Mouse (Mus musculus) lung, postnatal 4 days (tissue): ENCODE results near the gene Ccdc85c.
A peak's percentile ranks its signal among the peaks of the same experiment; 100 is the strongest.

ENCODE experiments used
- DNase-seq, 2 experiments: peaks; one replicate each; pipeline ENCODE4 v3.0.0; 2021

Ccdc85c gene

DNA sequence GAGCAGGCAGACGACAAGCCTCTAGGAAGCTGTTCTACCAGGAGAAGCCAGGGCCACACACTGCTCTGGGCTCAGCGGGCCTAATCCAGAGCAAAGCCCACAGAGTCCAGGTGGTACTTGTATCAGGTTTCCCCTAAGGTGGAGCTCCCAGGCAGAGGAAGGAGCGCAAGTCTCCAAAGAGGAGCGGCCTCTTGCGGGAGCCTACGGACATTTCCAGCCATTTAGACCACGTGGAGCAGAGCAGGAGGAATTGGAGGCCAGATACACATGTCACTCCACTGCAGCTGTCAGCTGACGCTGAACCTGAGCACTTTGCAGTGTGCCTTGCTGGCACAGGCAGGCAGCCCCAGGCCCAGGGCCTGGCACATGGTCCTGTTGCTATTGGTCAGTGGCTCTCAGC, 60.1 kb downstream of the Ccdc85c start:
- no peak for DNase-seq

- DNase-seq = peak in 1 of 2 experiments; percentile 63
Observed at GRCm38 (mm10) chr12:108213090-108214041, 61.9 kb downstream of the Ccdc85c start.

DNA sequence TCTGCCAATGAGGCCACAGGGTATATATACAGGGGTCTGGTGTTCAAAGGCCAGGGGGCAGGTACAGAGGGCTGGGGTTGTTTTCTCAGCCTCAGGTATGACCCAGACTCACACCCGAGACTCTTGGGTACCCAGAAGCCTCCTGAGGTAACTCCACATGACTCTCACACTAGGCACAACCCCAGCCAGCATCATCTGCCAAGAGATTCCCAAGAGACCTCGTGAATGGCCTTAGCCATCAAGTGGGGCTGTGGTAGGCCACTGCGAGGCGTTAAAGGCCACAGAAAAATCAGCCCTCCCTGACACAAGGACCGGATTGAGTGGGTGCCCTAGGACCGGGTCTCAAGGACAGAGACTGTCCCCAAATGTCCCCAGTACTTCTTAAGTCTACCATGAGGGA, 62.7 kb downstream of the Ccdc85c start:
- no peak for DNase-seq

GRCm38 (mm10) chr12:108212071-108212470, 63.2 kb downstream of the Ccdc85c start:
- DNase-seq = peak in 1 of 2 experiments; percentile 61

DNA sequence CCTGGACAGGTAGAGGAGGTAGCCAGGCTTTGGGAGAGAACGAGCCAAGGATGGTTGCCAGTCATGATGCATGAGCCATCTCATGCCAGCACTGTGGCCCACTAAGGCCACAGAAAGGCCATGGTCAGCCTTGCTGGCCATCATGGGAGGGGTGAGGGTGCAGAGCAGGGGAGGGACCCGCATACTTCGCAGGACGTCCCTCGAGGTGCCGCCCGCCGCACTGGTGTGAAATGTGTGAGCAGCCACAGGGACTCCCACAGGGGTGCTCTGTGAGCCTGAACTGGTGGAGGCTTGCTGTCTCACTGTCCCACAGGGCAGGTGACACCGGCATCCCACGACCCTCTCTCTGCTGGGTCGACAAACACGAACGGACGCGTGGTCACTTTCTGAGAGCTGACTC, 64.6 kb downstream of the Ccdc85c start:
- peak in 1 of 2 experiments; percentile 24 for DNase-seq

DNA sequence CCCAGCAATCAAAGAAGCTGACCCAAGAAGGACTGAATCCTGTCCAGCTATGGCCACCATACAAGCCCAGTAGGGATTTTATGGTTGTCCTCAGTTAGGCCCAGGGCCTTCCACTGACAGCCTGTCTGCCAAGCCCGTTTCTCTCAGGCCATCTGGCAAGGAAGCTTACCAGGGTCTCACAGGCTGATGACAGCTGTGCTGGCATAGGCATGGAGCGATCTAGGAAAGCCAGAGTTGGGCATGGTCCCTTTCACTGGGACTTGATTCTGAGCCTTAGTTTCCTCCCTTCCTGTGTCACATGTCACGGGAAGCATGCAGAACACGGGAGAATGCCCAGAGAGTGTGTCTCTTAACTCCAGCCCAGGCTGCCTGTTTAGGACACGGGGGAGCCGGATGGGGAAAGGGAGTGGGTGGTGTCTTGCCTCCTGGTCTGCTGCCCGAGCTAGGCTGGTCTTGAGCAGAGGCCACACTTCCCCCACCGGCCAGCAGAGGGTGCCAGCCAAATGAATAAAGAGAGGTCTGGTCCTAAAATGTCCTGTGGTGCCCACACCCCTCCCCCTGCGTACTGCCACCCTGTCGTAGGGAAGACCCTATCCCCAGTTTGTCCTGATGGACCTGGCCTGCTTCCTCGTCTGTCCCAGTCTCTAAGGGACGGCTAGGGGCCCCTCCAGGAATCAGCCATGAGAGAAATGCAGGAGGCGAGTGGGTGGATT, 66.3 kb downstream of the Ccdc85c start:
- peak; percentile 76 to 80 for DNase-seq

GRCm38 (mm10) chr12:108208216-108208615, 67.0 kb downstream of the Ccdc85c start:
- DNase-seq = no peak

- peak; percentile 69 to 82 for DNase-seq
Observed at GRCm38 (mm10) chr12:108206641-108207040, 68.6 kb downstream of the Ccdc85c start.

DNA sequence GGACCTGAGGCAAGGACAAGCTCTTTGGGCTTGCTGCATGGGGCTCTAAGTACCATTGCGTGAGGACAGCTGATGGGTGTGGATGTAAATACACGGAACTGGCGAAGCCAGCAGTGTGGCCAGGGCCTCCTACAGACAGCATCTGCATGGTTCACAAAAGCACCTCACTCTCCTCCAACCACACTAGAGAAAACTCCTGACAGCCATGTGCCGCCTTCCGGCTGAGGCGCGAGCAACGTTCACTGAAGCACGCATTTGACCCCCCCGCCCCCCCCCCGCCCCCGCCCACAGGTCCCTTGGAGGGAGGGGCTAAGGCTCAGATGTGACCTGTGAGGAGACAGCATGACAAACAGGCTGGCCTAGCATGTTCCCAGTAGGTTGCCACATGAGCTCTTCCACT, 70.2 kb downstream of the Ccdc85c start:
- no peak for DNase-seq

DNA sequence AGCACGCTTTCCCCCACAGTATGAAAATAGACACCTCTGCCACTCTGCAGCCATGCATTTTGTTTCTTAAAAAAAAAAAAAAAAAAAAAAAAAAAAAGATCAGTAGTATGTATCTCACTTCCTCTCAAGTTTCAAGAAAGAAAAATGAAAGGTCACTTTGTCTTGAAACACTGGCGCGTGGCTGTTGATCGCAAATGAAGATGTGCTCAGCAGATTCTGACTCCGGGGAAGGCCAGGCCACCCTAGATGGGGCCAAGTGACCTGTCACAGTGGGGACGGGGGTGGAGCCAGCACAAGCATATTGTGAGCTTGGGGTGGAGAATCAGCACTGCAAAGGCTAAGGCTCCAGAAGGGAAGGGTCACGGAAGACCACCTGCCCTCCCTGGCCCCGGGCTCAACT, 71.3 kb downstream of the Ccdc85c start:
- DNase-seq = no peak

- peak in 1 of 2 experiments; percentile 6 for DNase-seq
Observed at GRCm38 (mm10) chr12:108200094-108200493, 75.1 kb downstream of the Ccdc85c start.

- peak in 1 of 2 experiments; percentile 32 for DNase-seq
Observed at GRCm38 (mm10) chr12:108198447-108198846, 76.8 kb downstream of the Ccdc85c start.

DNA sequence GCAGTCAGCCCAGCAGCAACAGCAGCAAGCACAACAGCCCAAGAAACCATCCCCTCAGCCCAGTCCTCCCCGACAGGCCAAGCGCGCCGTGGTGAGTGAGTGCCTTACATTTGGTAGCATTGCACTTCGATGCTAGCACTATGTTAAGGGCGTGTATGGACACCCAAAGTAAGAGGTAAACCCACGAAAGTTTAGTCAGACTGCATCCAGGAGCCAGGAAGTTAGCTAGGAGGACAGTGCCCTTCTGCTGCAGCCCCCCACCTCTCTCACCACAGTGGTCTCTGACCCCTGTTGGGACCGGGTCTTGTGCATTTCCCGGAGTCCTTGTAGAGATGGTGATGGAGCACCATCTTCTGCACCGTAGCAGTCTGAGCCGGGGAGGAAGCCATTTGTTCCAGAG, 79.5 kb downstream of the Ccdc85c start:
- DNase-seq = peak in 1 of 2 experiments; percentile 16

GRCm38 (mm10) chr12:108193878-108194277, 81.3 kb downstream of the Ccdc85c start:
- DNase-seq = no peak

GRCm38 (mm10) chr12:108187541-108188091, 87.6 kb downstream of the Ccdc85c start:
- DNase-seq = no peak

DNA sequence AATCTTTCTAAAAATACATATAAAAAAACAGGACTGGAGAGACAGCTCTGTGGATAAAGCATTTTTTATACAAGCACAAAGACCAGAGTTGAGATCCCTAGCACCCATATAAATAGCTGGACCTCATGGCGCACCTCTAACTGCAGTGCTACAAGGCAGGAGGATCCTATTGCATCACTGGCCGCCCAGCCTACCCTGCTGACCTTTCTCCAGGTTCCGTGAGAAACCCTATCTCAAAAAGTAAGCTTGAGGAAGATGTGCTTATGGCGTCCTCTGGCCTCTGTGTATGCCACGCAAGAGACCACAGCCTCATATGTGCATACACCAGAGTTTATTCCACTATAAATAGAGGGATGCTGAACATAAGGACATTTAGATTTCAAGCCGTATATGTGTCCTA, 93.5 kb downstream of the Ccdc85c start:
- no peak for DNase-seq

- peak; percentile 99 to 100 for DNase-seq
Observed at GRCm38 (mm10) chr12:108179321-108180266, 95.6 kb downstream of the Ccdc85c start, which contains the start of gene Ccnk. TSS of gene Ccnk (plus strand) at chr12:108179579.

DNA sequence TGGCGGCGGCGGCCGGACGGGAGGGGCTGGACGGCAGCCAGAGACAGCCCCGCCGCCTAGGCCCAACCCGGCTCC, 96.1 kb downstream of the Ccdc85c start, which contains the start of gene Setd3:
Gene Setd3 (minus strand): TSS at position 69 of the 75 bp plus-strand sequence.
- DNase-seq = no peak

DNA sequence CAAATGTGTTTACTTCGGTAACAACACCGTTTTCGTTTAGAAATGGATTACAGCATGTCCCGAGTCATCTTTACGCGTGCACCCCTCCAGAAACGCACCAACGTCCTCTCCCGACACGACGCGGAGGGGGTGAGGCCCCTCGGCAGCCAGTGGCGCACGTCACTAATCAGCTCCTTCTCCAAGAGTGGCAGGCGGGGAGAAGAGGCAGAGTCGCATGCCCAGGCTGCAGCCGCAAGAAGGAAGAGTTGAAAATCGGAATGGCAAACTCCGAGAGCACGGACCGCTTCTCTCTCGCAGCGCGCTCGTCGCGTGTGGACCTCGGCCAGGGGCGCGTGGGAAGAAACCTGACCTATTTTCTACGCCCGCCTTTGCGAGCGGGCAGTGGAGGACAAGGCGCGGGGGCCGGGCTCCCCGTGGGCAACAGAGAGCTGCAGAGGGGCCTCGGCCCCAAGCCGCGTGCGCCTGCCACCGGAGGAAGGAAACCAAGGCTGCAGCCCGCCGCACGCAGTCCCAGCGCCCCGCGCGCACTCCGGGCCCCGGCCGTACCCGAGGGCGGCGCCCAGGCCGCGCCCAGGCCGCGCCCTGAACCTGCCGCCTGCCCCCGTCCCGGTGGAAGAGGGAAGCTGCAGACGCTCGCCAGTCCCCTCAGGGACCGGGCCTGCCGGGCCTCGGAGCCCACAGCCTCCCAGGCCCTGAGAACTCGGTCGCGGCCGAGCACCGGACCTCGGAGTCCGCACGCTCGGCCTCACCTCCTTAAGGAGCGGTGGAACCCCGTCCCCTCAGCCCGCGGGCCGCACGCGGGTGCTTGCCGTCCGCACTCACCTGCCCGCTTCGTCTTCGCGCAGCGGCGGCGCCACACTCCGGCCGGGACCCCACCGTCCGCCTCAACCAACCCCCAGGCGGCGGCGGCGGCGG, 96.6 kb downstream of the Ccdc85c start:
- DNase-seq = peak; percentile 60 to 71

GRCm38 (mm10) chr12:108176366-108176765, 98.9 kb downstream of the Ccdc85c start:
- DNase-seq = no peak
